Mouse (Mus musculus) B cell, adult (primary cell): ENCODE measurements around the gene Col6a6. TPM values are rescaled to one million over a fixed set of nuclear protein-coding genes. Genes with fewer than 3 reads are reported as not detected.

Experiments
- total RNA-seq: library from RNA; stranded (reverse); gene quantifications from 4 replicates; pipeline ENCODE4 v1.2.4, GENCODE M21; 2023; ENCODE audit not compliant: inconsistent age

Col6a6 gene
- 0.06 to 0.21 TPM in 2 of 4 replicates, not detected in the others for total RNA-seq

DNA sequence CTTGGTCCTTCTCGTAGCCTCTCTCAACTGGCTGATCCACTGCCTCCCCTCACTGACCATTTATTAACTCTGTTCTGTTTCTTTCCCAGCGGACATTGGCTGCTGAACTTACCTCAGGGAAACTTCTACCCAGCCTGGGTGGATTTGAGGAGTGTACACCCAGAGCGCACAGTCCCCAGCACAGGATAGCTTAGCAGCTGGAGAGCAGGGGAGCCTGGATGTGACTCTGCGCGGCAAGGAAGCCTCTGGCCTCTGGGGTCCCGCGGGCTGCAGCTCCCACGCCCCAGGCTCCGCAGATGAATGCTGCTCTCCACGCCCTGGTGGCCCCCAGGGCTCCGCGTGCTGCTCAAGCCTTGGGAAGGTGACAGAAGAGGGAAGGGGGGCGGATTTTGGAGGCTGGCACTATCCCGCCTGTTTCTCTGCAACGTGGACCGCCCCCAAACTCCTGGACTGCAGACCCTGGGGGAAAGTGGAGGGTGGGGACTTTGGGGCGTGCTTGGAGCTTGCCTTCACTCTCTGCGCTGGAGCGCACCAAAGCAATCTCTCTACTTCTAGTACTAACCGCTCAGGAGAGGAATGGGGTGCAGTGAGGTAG is at the start of gene Col6a6:
Col6a6 (minus strand) TSS at position 370 of the 595 bp plus-strand sequence.

DNA sequence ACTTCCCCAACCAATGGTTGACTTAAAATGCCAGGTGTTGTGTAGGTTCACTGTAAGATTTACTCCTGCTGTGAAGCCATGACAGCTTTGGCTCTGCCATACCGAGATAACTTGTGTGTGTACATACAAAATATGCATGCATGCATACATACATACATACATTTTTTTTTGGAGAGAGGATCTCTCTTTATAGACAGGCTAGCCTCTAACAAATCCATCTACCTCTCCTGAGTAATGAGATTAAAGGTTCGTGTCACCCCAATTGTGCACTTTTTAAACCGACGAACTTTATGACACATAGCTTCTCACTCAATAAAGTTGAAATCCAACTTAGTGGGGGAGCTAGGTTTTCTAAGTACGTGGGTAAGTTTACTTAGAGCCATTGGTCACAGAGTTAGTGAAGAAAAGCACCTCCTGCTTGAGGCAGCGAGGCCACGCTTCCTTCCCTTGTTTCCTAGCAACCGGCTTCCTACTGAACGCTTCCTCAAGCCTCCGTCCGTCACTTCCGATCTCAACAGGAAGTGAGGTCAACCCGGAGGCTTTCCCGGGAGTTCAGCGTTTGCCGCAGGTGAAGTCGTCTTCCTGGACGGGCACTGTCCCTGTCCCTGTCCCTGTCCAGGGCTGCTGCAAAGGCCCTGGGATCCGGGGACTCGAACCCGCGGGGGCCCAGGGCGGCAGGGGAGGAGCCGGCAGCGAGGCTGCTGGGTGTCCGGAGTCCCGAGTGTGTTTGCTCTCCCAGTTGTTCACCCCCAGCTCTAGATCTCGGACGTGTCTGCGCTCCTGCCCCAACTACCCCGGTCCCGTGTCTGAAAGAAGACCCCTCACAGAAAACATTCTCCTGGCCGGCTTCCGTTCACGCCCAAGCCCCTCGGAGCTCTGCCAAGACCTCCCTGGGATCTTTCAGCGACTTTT is 185.2 kb downstream of the Col6a6 start, which contains the start of gene Pik3r4:
Pik3r4 (plus strand) TSS at position 519 of the 912 bp plus-strand sequence.

Other genes starting within 250 kb of the Col6a6 start
- gene Pik3r4, start 185.2 kb downstream of the Col6a6 start, total RNA-seq: 300 to 389 TPM (median 365 TPM) in 4 replicates
- 0.06 to 0.27 TPM (median 0.15 TPM) in 4 replicates for gene Col6a5, start 132.5 kb upstream of the Col6a6 start, total RNA-seq